27 mouse cellular contexts compared by ENCODE assay signal in genomic region chr16:54092206-54092605, GRCm38 (mm10).
"Had no signal": no experiment of that assay in that cellular context is flagged by ENCODE, and none has a peak within 500 bp of the region (broad histone marks: within the 10 kb centered on the region; RNA-seq: fewer than 3 reads in every experiment).

No protein-coding gene starts in this region.

- H3K36me3 ChIP-seq: heart, embryonic 10.5 days; heart, embryonic 12.5 days; hindbrain, embryonic 10.5 days; hindbrain, embryonic 12.5 days; intestine, embryonic 15.5 days; limb, embryonic 10.5 days; limb, embryonic 12.5 days; liver, embryonic 13.5 days; liver, embryonic 15.5 days had no signal

- H3K4me3 ChIP-seq: heart, embryonic 10.5 days; heart, embryonic 12.5 days; hindbrain, embryonic 10.5 days; hindbrain, embryonic 12.5 days; intestine, embryonic 15.5 days; layer of hippocampus, adult 2 months; left cerebral cortex, adult 2 months; limb, embryonic 10.5 days; limb, embryonic 12.5 days; liver, embryonic 13.5 days; liver, embryonic 15.5 days had no signal

- DNase-seq: gastrocnemius, postnatal 14 days; gastrocnemius, postnatal 36 days; heart, adult 18-20 months; heart, postnatal 10 days; heart, postnatal 4 days; kidney, adult 18-20 months; kidney, adult 8-10 months; kidney, postnatal 10 days; kidney, postnatal 25 days; kidney, postnatal 4 days; liver; liver, embryonic 13.5 days had no signal

- H3K9ac ChIP-seq: heart, embryonic 12.5 days; hindbrain, embryonic 12.5 days; hindbrain, embryonic 14.5 days; intestine, embryonic 15.5 days; limb, embryonic 12.5 days; liver, embryonic 13.5 days; liver, embryonic 15.5 days had no signal

- H3K4me2 ChIP-seq: heart, embryonic 12.5 days; hindbrain, embryonic 12.5 days; hindbrain, embryonic 14.5 days; intestine, embryonic 15.5 days; limb, embryonic 12.5 days; liver, embryonic 11.5 days; liver, embryonic 13.5 days; liver, embryonic 15.5 days had no signal

- H3K4me1 ChIP-seq: heart, embryonic 10.5 days; heart, embryonic 12.5 days; hindbrain, embryonic 10.5 days; hindbrain, embryonic 12.5 days; intestine, embryonic 15.5 days; limb, embryonic 10.5 days; limb, embryonic 12.5 days; liver, embryonic 13.5 days; liver, embryonic 15.5 days had no signal

- H3K27me3 ChIP-seq: heart, embryonic 12.5 days; hindbrain, embryonic 12.5 days; intestine, embryonic 15.5 days; limb, embryonic 12.5 days; liver, embryonic 13.5 days; liver, embryonic 15.5 days had no signal

- ATAC-seq: hindbrain, embryonic 16.5 days; inflammation-experienced regulatory T-cells, adult 6 months; intestine, embryonic 15.5 days; intestine, postnatal 0 days had no signal

- H3K9me3 ChIP-seq: heart, embryonic 10.5 days; heart, embryonic 12.5 days; hindbrain, embryonic 10.5 days; hindbrain, embryonic 12.5 days; intestine, embryonic 15.5 days; limb, embryonic 10.5 days; limb, embryonic 12.5 days; liver, embryonic 13.5 days had no signal

- H3K27ac ChIP-seq: heart, embryonic 10.5 days; hindbrain, embryonic 10.5 days; hindbrain, embryonic 12.5 days; hindbrain, embryonic 14.5 days; intestine, embryonic 15.5 days; layer of hippocampus, adult 2 months; left cerebral cortex, adult 2 months; limb, embryonic 10.5 days; limb, embryonic 12.5 days; liver, embryonic 13.5 days; liver, embryonic 15.5 days had no signal
